Mouse (Mus musculus): ENCODE results near the gene Lonp1.
"Not testable (repeated sequence)": the region's sequence is repeated elsewhere in the genome, so short reads cannot be mapped to it uniquely, and the experiment has no call there.

Gene Lonp1

GRCm38 (mm10) chr17:56617628-56618027 lies 9.1 kb downstream of the Lonp1 start:
- DNase-seq = no peak

GRCm38 (mm10) chr17:56616725-56617124 lies 10.0 kb downstream of the Lonp1 start:
- DNase-seq = no peak

DNA sequence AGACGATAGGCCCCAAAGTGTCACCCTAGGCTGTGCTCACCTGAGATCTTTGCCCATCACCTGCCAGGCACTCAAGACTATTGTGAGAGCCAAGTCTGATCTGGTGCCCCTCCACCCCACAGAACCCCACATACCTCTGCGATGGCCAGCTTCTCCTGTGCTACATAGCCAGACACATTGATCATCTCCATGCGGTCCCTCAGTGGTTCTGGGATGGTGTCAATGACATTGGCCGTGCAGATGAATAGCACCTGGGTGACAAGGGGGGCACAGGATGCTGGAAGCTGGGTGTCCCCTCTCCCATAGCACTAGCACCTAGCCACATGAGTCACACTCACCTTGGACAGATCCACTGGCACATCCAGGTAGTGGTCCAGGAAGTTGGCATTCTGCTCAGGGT lies 10.9 kb downstream of the Lonp1 start:
- DNase-seq = no peak

DNA sequence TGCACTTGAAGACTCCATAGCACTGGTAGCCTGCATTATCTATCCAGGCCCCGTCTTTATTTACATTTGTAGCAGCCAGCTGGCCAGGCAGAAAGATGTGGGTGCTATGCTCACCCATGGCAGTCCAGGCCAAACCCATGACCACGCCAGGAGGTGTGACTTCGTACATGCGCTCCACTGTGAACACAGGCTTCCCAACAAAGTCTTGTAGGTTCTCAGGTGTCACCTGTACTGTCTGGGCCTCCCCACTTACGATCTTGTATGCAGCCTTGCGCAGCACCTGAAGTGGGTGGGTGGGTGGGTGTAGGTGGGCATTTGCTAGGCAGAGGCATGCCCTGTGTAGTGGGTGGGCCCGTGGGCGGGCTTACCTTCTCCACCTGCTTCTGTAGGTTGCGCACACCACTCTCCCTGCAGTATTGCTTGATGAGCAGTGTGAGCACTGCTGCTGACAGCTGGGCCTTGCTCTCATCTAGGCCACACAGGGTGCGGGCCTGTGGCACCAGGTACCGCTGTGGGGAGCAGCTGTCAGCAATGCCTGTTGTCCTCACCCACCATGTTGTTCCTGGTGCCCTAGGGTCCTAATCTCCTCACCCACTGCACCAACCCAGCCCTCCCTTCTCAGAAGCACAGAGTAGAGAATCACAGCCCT lies 11.4 kb downstream of the Lonp1 start:
- DNase-seq = no peak

DNA sequence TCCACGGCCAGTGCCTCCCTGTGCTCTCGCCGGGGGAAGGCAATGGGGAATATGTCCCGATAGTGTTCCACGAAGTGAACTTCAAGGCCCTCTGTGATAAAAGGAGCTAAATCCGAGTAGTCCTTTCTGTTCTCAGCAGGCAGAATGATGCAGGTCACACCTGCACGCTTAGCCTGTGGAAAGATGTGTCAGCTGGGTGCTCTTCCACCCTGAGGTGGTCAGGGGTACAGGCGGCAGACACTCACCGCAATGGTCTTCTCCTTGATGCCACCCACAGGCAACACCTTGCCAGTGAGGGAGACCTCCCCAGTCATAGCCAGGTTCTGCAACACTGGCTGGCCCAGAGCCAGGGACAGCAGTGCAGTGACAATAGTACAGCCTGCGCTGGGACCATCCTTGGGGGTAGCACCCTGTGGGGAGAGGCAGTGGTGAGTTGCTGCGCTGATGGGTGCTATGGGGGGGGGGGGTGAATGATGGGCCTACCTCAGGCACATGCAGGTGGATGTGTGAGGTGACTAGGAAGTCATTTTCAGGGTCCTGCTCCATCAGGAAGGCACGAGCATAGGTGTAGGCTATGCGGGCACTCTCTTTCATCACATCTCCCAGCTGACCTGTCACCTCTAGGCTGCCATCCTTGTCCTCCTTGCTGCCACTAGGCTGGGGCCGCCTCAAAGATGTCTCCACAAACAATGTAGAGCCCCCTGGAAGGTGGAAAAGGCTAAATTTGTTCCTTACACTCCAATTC lies 12.1 kb downstream of the Lonp1 start:
- DNase-seq = no peak

DNA sequence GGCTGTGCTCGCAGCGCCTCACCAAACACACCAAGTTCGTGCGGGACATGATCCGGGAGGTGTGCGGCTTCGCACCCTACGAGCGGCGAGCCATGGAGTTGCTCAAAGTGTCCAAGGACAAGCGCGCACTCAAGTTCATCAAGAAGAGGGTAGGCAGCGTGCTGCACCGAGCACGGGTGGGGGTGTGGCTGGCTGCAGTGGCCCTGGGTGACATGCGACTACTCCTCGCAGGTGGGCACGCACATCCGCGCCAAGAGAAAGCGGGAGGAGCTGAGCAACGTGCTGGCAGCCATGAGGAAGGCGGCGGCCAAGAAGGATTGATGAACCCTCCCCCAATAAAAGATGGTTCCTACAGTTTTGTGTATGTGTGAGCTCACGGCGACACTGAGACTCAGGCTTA lies 12.8 kb downstream of the Lonp1 start:
- not testable (repeated sequence) for DNase-seq

DNA sequence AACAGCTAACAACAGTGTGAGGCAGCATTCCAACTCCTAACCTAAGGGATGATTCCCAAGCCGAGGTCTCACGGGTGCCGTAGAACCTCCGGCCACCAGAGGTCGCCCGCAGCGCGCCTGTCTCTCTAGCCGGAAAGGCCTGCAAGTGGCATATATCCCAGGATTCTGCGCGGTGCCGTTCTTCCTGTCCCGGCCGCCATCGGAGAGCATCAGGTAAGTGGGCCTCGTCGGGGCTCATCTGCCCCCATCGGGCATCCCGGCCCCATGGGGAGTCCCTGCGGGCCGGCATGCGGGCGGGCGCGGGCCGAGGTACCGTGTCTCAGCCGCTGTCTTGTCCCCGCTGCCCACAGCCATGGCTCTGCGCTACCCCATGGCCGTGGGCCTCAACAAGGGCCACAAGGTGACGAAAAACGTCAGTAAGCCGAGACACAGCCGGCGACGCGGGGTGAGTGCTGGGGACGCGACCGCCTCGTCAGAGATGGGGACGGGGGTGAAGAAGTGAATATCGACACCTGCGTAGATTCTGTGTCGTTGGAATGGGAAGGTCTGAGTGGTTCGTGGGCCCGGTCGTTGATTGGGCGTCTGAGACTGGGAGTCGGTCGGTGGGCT lies 13.3 kb downstream of the Lonp1 start, which contains the start of gene Rpl36:
Gene Rpl36 (plus strand): TSS at position 181 of the 609 bp plus-strand sequence.
- peak; percentile 94 to 95 for DNase-seq

DNA sequence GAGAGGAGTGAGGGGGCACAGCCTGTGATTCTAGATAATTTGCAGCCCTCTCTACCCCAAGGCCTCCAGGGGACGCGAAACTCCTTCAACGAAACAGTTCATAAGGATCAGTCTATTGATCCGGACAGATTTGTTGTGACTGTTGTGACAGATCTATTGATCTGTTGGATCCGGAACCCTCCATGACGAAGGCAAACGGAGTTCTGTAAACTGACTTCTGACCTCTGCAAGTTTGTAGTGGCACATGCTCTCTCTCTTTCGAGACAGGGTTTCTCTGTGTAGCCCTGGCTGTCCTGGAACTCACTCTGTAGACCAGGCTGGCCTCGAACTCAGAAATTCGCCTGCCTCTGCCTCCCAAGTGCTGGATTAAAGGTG lies 14.1 kb downstream of the Lonp1 start:
- DNase-seq = not testable (repeated sequence)

DNA sequence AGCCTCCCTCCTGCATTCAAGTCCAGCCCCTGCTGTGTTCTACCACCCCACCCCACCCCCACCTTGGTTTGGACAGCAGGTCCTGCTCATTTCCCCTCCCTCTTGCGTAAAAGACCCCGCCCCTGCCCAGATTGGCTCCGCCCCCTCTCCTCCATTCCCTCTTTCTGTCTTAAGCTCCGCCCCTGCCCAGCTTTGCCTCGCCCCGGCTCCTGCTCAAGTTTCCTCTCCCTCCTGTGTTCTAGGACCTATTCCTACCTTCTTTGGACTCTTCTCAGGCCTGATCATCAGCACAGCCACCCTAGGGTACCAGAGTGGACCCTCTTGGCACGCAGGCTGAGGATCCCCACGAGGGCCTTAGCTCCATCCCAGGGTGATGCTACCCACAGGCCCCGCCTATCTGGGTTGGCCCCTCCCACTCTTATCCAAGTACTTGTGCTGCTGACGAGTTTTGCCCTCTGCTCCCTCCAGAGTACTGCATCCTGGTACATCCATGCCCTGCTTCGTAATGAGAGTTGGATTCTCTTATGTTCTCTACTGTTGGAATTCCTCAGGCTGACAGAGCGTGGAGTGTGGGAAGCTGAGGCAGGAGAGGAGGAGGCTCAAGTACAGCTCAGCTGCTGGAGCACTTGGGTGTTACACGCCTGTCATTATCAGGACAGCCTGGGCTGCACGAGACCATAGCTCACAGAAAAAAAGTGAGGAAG lies 14.7 kb downstream of the Lonp1 start:
- DNase-seq = peak; percentile 58 to 64

GRCm38 (mm10) chr17:56611323-56611722 lies 15.4 kb downstream of the Lonp1 start:
- no peak for DNase-seq

DNA sequence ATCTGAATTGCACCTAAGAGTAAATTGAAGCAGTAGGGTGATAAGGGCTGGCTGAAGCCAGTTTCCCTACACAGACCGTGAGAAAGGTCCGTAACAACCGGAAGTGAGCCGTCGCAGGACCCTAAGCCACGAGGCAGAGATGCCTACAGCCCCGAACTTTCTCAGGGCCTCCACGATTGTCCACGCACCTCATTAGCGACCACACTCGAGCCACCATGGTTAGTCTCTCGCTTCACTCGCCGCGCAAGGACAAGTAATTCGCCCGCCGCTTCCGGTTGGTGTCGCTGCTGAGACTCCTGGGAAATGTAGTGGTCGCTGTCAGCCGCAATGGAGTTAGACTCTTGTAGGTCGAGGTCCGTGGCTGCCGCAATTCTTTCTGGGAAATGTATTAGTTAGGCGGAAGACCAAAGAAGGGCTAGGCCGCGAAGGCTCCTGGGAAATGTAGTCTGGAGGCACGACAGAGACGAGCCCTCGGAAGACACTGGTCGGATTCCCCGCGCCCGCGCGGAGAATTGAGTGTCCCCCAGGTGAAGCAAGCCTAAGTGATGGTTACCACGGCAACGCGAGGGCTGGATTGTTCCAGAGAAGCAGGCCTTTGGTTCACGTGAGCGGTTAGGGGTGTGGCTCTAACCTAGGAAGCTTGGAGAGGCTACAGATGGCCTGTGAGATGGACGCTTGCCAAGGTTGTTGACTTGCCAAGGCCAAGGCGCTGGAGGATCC lies 17.1 kb downstream of the Lonp1 start, which contains the start of gene 2410015M20Rik:
Gene 2410015M20Rik (minus strand): TSS at position 320 of the 720 bp plus-strand sequence.
- DNase-seq = peak; percentile 96 to 97

DNA sequence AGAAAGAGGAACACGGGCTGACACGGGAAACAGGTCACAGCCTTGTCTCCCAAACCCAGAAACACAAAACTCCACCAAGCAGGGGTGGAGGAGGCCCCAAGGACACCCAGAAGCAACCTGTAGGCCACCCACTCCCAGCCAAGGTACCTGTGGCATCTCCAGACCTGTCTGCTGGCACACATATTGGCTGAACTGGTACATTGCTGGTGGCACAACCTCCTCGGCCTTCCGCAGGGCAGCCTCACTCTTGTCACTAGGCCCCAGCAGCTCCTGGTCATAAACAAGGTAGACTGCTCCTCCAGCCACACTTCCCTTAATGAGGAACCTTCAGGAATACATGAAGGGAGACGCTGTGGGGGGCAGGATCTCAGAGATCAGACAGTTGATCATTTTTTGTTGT lies 18.0 kb downstream of the Lonp1 start:
- DNase-seq = no peak

DNA sequence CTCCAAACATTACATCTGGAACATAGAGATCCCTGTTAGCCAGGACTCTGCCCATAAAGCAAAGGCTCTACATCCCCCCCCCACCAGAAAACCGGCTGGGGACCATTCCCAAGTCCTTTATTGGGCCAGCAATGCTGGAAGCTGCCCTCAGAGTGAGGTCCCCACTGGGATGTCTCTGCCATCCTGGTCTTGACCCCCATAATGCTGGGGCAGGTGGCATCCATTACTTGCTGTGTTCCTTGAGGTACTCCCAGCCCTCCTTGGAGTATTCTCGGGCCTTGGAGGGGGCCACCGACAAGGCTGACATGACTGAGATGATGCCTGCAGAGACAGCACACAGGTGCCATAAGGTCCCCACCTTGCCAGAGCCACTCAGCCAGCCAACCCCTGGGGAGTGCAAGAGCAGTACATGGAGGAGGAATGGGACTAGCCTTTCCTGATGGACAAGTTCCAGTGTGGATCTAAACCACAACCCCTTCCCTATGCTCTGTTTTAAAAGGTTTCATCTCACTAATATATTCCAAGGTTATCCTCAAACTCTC lies 19.1 kb downstream of the Lonp1 start:
- DNase-seq = no peak

GRCm38 (mm10) chr17:56605431-56605830 lies 21.3 kb downstream of the Lonp1 start:
- no peak for DNase-seq

GRCm38 (mm10) chr17:56604422-56604821 lies 22.3 kb downstream of the Lonp1 start:
- no peak for DNase-seq

- no peak for DNase-seq
Measured at GRCm38 (mm10) chr17:56604070-56604380, 22.7 kb downstream of the Lonp1 start.

DNA sequence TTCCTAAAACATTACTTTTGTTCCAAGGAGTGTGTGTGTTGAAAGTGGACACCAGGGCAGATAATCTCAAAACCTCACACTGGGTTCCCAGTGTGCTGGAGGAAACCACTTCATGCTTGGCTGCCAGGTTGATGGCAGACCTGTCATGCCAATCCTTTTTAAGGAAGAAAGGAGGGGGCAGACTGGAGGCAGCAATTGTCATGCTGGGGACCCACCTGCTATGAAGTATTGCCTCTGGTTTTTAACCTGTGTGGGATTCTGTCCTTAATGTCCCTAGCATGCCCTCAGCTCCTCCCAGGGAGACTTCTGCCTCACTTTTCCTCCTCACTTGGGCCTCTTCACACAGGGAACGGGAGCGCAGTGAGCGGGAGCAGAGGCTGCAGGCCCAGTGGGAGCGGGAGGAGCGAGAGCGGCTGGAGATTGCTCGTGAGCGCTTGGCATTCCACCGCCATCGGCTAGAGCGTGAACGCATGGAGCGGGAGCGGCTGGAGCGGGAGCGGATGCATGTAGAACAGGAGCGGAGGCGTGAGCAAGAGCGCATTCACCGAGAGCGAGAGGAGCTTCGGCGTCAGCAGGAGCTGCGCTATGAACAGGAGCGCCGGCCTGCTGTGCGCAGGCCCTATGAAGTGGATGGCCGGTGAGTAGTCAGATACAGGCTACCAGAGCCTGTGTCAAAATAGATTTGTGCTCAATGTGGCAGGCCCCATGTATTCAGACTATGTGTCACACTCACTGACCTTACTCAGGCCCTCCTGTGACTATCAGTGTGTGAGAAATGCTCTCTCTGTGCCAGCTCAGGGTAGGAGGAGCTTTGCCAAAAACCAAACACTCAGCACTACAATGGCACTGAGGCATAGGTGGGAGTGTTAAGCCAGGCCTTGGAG lies 23.3 kb downstream of the Lonp1 start:
- DNase-seq = no peak

DNA sequence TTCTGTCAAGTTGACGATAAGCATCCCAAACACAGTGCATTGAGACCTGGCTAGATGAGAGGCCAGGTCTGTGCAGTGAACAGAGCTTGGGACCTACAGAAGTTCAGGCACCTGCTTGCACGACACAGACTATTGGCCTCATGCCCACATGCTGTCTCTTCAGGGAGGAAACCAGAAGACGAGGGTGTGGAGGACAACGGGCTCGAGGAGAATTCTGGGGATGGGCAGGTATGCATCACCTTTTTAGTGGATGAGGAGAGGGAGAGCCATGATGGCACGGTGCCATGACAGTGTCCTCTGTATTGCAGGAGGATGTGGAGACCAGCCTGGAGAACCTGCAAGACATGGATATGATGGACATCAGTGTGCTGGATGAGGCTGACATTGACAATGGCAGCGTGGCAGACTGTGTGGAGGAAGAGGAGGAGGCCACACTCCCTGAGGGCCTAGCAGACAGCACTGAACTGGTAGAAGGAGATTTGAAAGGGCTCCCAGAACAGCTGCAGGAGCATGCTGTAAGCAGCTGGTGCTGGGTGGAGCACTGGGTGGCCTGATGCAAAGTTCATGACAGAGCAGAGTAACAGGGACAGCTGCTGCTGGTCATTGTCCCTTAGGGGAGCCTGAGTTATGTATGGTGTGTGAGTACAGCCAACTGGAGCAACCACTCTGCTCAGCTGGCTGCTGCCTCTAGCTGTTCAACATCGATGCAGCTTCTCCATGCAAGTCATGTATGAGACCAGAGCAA lies 33.0 kb downstream of the Lonp1 start:
- no peak for DNase-seq

- DNase-seq = no peak
Measured at GRCm38 (mm10) chr17:56592553-56592952, 34.1 kb downstream of the Lonp1 start.

DNA sequence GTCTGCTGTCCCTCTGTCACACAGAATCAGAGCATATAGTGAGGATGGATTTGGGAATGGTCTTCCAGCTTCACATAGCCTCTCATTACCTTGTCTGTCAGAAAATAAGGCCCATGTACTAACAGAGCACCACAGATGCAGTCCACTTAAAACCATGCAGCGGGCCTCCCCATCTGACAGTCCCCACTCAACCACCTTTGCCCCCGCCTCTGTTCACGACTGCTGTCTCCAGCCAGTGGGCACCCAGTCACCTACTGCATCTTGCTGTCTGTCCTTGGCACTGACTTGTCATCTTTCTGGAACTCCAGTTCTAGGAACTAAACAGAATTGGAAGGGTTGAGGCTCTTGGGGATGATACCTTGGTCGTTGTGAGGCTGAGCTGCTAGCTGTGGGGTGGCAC lies 37.8 kb downstream of the Lonp1 start:
- DNase-seq = no peak

- DNase-seq = no peak
Measured at GRCm38 (mm10) chr17:56587773-56588172, 38.9 kb downstream of the Lonp1 start.
